Mouse (Mus musculus): ENCODE results near the gene Arhgap42.

The Arhgap42 gene

DNA sequence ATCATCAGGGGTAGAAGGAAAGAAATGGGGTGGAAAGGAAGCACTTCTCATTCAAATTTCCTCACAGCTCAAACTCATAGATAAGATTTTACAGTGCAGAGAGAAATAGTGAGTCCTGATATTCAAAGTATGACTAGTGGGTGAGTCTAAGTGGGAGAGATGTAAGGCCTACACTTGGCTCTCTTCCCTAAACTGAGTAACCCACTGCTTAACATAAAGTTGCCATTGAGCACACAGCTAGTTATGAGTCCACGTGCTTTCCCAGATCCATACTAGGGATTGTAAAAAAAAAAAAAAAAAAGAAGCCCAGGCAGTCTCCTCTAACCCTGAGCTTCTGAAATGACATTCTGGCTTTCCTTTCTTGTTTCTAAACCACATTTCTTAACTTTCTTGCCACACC lies 96.8 kb downstream of the Arhgap42 start:
- no peak for DNase-seq (ENCODE audit: low spot score)

DNA sequence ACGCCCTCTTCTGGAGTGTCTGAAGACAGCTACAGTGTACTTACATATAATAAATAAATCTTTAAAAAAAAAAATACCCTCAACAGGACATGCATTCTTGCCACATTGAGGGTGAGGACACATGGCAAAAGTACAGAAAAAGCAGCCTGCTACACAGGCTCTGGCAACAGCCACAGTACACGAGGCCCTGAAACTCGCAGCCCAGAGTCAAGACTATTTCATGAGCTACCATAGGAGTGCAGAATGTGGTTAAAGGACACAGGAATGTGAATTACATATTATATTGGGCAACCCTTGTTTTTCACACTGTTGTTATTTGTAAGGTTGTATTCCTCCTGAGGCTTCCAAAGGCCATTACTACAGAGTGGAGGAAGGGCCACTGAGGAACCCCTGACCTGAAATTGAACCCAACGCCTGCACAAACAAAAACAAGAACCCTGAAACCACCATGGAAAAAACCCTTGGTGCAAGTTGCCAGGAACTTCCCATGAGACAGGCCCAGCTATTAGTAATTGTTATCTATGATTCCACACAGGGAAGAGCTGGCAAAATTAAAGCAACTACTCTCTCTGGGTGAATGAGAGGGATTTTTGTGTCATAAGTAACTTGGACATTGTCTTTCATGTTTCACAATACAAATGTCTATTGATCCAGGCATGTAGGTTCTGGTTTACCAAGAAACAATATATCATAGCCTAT lies 109.8 kb downstream of the Arhgap42 start:
- no peak for DNase-seq (ENCODE audit: low spot score)

DNA sequence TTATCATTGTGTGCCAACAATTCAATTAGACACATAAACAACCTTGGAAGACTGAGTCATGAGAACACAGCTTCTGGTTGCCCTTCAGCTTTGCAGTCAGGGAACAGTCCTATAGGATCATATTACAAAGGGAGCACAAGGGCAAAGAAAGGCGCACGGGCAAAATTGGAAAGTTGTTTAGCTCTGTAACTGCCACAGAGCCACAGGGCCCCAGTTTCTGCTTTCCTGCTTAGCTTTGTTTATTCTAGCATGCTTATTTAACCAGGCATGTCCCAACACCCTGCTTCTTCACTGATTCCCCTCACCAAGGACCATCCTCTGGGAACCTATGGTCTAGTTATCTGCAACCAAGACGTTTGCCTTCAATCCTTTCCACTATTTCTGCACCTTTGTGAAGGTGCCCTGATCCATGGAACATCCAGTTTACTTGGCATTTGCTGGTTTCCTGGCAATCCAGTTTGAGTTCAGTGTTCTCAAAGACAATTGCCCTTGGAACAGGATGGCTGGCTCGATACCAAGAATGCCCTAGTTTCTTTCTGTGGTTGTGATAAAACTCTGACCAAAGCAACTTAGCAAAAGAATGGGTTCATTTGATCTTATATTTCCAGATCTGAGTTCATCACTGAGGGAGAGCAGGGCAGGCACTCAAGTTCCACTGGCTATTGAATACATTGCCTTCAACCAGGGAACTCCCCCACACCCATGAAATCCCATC lies 111.7 kb downstream of the Arhgap42 start:
- no peak for DNase-seq (ENCODE audit: low spot score)

DNA sequence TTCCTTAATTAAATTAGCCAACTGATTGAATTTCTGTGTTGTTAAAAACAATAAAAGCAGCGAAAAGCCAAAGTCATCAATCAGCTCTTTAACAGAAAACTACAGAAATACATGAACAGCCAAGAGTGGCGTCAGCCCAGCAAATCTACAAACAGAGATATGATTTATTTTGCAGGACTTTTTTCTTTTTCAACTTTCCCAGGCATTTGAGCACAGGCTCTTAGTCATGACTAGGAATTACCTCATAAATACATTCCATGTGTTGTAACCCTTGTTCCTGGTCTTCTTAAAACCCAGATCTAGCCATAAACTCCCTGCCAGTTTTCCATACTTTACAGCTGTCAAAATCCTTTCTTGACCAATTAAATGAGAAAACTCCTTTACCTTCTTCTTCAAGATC lies 114.7 kb downstream of the Arhgap42 start:
- DNase-seq (ENCODE audit: low spot score), result no peak

DNA sequence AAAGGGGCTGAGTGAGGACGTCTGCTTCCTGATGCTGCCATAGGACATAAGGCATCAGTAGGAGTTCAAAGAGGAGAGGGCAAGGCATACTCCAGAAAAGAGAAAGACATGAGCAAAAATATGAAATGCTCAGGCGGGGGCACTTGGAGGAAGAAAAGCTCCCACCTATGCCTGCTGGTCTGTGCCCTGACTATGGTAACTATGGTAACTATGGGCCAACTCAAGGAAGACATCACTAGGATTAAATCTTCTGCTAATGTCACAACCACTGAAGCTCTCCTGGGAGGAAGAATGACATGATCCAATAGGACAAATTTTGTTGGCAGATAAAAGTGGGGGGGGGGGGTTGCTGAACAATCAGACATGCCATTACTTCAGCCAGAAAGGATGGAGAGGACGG lies 124.6 kb downstream of the Arhgap42 start:
- DNase-seq (ENCODE audit: low spot score), result no peak

DNA sequence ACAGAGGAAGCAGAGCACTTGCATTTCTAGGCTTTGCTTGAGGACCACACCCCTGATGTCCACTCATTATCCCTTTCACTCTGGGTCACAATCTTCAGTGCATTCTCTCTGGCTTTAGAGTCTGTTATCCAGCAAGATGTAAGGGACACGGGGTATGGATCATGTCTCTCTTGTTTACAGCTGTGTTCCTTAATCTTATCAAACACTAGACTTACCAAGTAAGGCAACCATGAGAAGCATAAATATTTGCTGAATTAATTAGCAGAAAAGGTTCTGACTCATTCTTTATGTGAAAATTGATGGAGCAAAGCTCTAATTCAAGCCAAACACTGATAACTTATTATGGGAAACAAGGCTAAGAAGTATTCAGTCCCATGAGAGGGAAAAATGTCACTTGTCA lies 125.1 kb downstream of the Arhgap42 start:
- DNase-seq (ENCODE audit: low spot score), result no peak

DNA sequence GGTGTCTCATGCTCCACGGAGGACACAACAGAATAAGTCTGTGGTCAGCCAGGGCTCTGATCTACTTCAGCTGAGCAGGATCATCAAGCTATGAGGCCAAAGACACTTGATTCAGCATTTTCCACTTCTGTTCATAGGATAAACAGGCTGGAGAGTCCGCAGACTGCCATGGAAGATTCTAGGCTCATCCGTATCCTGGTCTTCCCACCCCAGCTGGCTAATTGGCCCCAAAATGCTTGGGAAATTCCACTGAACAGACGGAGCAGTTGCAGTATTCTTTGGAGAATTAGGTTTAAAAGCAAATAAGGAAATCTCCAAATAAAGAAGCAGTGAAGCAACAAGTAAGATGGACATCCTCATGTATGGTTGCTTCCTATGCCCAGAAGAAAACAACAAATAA lies 126.0 kb downstream of the Arhgap42 start:
- DNase-seq (ENCODE audit: low spot score), result no peak

DNA sequence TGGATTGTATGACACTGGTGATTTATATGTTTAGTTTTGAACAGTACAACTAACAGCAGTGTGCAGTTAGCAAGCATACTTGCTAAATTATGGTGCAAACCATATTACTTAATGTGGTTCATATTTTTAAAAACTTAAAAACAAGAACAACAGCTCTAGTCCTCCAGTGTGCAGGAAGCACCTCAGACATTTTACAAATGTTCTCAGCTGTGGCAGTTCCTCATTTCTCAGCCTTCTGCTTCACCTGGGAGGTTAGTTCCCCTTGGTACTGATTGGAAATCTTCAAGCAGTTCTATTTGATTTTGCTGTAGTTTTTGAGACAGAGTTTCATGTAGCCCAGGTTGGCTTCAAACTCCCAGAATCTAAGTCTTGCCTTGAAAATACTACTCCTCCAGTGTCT lies 131.2 kb downstream of the Arhgap42 start:
- no peak for DNase-seq (ENCODE audit: low spot score)

DNA sequence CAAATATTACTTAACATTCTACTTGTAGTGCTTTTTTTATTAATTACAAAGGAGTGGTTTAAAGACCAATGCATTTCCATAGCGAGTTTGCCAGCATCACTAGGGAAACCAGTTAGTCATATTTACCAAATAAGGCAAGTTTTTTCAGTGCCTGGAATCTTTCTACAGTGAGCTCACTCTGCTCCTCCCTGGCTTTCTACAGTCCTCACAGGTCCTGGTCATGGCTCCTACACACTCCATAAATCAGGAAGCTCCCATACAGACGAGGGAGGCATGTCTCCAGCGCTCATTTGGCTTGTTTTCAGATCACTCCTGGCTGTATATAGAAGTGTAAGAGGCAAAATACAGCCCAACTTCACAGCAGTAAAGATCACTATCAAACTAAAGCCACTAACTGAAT lies 134.1 kb downstream of the Arhgap42 start:
- no peak for DNase-seq (ENCODE audit: low spot score)

DNA sequence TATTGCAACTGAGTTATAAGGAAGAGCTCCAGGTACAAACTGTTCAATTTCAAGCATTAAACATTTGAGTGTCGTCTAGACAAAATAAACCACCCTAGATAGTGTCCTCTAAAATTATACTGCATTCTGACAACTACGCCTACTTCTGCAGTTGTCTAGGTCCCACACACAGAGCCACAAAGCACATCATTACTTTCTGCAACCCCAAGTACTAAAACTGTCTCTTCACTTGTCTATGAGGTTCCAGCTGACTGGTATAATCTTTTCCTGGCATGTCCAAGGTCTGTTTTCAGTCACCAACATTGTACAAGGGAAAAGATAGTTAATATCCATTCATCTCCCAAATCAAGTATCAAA lies 136.8 kb downstream of the Arhgap42 start:
- no peak for DNase-seq (ENCODE audit: low spot score)

DNA sequence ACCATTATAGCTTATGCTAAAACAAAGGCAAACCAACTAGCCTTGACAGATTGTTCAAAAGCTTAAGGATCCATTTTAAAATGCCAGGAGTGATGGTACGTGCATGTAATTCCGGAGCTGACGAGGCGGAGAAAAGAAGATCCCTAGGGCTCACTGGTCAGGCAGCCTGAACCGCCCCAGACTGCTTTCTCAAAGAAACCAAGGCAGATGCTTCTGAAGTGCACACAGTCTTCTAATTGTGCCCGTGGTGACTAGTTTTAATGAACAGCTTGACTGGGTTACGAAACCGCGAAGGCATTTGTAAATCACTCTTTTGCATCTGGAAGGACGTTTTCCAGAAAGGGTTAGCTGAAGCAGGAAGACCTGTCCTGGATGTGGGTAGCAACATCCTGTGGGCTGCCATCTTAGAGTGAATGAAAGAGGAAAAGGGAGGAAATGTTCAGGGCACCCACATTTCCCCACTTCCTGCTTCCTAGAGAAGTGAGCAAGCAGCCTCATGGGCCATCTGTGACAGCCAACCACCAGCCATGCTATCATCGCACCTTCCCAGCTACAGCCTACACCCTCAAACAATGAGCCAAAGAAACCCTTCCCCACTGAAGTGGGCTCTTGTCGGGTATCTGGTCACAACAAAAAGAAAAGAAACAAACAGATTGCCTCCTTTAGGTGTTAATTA lies 137.3 kb downstream of the Arhgap42 start:
- no peak for DNase-seq (ENCODE audit: low spot score)

DNA sequence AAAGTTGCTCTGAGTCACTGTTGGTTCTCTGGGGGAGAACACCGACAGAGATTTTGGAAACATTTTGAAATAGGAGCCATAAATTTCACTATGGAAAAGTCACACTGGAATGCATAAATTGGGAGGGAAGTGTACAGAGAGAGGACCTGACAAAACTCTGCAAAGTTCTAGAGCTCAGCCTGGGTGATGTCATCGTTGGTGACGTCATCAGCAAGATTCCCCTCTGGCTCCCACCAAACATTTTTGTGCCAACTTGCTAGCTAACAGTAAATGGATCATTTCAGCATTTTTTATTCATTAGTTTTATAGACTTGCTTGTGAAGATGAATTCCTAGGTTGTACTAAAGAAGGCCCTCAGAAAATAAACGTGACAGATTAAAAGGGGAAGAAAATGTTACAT lies 137.8 kb downstream of the Arhgap42 start:
- no peak for DNase-seq (ENCODE audit: low spot score)

DNA sequence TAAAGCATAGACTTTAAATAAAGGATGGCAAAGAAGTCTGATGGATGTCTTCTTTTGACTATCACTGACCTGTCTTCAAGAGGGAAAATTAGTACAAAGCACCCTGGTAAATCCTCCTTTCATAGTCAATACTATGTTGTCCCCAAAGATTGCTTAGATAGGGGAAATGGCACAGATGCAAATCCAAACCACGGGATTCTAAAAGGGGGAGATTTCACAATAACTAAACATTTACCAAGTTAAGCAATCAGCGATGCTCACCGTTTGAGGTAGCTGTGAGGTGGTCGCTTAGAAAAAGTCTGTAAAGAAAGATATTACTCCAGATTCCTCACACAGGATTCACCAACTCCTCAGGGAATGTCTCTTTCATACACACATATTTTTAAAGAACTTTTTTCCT lies 141.1 kb downstream of the Arhgap42 start:
- DNase-seq (ENCODE audit: low spot score), result no peak

DNA sequence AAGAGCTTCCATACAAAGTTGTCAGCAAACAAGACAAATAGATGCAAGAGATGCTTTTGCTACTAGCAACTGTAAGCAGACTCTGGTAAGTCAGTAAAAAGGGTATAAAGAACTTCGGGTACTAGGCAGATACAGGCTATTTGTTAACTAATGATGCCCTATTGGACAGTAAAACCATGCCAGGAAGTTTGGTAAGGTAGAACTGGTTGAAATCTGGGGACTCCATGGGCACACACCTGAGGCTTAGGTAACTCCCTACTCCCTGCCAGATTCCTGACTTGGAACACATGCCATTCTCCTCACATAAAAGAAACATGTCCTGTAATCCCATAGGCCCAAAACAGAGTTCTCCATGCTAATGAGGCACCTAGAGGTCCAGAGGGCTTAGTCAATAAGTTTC lies 142.1 kb downstream of the Arhgap42 start:
- no peak for DNase-seq (ENCODE audit: low spot score)

DNA sequence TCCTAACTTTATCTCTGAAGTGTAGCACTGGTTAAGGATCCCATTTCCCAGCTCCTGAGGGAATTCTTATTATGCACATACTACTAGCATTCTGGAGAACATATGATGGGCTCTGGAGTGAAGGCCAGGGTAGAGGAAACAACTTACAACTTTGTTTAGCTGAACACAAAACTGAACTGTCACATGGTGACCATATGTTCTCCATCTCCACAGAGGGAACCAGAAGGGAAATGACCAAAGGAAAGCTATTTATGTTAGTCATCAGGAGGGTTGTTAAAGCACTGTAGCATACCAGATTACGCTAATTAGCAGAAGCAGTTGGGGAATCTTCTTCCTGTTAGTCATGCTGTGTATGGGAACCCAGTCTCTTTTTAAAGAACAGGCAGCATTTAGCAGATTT lies 145.8 kb downstream of the Arhgap42 start:
- DNase-seq (ENCODE audit: low spot score), result no peak

DNA sequence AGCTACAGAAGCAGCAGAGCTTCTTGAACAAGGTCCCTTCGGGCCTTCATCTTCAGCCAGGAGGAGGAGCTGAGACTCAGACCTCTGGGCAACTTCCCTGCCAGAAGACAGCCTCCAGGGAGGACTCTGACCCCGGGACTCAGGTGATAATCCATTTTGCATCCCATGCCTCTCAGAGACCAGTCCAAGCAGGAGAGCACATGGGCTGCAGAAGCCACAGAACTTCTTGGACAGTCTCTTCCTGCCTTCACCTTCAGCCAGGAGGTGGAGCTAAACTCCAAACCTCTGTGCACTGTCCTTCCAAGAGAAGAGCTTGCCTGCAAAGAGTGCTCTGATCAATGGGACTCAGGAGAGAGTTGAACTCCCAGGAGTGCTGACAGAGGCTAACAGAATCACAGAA lies 155.5 kb downstream of the Arhgap42 start:
- no peak for DNase-seq (ENCODE audit: low spot score)

DNA sequence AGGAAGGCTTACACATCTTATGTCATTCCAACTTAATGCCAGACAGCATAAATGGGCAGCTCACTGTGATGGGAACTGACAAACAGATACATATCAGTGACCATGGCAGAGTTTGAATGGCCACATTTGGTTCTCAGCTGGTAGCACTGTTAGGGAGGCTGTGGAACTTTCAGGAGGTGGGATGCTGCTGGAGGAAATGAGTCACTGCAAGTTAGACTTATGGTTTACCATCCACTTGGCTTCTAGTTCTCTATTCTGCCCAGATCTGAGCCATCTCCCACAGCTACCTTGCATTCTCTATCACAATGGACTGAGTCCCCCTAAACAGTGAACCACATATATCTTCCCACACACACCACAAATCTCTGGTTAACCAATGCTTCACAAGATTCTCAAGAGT lies 186.0 kb downstream of the Arhgap42 start:
- no peak for DNase-seq (ENCODE audit: low spot score)

DNA sequence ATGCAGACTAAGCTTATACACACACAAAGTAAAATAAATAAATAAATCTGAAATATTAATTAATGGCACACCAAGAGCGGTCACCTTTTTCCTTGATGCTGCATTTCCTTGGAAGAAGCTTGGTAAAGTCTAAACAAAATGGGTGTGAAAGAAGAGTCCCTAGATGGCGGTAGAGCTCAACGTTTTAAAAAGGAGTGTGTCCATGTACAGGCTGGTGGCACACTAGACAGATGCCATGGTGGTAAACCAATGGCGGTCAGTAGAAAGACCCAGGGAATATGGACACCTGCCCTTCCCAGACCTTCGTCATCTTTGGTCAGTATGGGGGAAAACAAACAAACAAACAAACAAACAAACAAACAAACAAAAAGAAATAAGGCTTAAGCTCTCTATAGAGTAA lies 187.7 kb downstream of the Arhgap42 start:
- DNase-seq (ENCODE audit: low spot score), result peak; percentile 23

DNA sequence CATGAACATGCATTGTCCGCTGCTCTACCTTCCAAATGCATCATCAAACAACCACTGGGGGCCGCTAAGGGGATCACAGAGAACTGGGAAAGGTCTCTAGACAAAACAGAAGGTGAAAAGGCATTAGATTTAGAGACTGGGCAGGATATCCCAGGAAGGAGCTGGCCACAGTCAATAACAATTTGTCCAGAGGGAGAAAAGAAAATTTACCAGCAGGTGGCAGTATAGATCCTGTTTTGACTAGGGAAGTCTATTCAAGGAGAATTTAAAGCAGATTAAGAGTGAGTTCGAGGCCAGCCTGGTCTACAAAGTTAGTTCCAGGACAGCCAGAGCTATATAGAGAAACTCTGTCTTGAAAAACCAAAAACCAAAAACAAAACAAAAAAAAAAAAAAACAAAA lies 189.7 kb downstream of the Arhgap42 start:
- DNase-seq (ENCODE audit: low spot score), result no peak

DNA sequence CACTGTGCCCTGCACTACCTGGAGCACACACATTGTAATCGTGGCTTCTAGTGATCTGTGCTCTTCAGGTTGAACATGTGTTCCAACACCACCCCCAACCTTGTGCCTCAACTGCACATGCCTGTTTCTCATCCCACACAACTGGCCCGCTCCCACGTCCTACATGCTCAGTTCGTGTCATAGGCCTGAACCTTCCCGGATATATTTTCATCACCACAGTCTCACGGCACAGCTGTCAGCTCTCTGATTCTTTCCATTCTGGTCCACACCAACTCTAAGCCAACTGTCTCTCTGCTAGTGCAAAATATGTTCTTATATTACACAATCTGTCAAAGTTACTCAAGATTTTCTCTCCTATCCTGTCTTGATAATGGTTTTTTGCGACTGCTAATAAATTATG lies 197.9 kb downstream of the Arhgap42 start:
- peak; percentile 46 for DNase-seq (ENCODE audit: low spot score)

DNA sequence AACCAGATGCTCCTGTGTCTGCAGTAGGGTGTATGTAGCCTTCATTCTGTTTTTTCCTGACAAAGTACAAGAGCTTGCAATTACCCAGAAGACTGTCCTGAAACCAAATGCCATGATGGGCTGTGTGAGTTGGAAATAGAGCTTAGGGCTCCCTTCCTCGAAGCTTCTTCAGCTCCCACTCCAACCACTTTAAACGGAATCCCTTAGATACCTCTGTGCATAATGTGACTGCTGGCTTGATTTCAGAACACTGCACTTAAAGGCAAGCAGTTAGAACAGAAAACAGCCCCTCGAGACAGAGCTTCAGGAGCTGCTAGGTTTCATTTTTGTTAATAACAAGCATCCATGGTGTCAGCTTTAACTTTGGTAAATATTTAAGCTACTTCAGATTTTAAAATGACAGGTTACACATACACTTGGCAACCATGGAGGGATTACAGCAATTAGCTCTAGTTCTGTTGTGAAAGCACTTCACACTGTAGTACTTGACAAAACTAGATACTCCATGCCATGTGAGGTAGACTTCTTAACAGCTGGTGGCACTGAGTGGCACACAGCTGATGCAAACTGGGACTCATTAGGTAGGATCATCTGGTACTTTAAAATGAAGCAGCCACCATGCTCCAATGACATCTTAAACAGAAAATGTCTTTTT lies 201.8 kb downstream of the Arhgap42 start:
- DNase-seq (ENCODE audit: low spot score), result no peak

DNA sequence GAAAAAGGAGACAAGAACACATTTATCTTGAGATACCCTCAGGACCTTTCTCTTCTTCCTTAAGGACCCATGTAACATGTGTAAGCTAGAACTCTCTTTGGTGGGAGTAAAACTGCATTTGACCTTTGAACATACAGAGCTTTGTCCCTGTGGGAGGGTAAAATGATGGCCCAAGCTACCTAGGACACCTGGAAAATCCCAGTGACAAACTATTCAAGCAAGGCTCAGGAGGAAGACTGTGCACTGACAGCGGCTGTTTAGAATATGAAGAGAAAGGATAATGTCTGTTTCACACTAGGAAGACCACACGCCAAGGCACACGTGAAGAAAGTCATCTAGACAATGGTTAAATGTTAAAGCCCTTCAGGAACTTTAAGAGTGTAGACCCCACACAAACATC lies 211.0 kb downstream of the Arhgap42 start:
- DNase-seq (ENCODE audit: low spot score), result no peak

DNA sequence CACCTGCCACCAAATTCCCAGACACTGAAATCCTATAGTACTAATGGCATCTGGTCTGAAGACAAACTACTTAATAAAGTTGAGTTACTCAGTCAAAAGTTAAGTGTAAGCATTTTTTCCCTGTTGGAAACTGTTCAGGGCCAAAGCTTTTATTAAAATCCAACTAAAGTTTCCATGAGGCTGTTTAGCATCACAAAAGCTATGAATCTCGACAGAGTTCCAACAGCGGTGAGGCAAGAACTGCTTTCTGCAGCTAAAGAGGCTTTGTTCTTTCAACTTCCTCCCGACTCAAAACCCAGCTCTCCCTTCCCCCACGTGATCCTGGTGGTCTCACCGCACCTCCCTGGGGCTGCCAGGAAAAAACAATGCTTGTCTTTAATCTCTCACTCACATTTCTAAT lies 211.5 kb downstream of the Arhgap42 start:
- DNase-seq (ENCODE audit: low spot score), result no peak

Data from layer of hippocampus, adult 11-12 months (tissue).